Mouse (Mus musculus) heart, postnatal 14 days (tissue): ENCODE results near the gene Olfr1294. TPM values are rescaled to one million over a fixed set of nuclear protein-coding genes. Genes with fewer than 3 reads are reported as not detected.

Experiments used
- DNase-seq, 2 experiments: peaks; one replicate each; pipeline ENCODE4 v3.0.0; 2021 to 2022
- intact Hi-C: fragments of 180-260 bp; cut with DNase I; formaldehyde crosslinking; loops from one replicate; pipeline ENCODE4 v1.15.1; 2025
- long read RNA-seq, 2 experiments: library from polyadenylated mRNA; stranded (forward); transcript quantifications; one replicate each; pipeline ENCODE4 v2.0.0; 2021
- total RNA-seq, 2 experiments: library from RNA; stranded (reverse); gene quantifications; 2 replicates each; pipeline ENCODE4 v1.2.3; 2021

The Olfr1294 gene
- not detected for total RNA-seq
- long read RNA-seq, experiment 1, result 0 reads
- long read RNA-seq, experiment 2, result 0 reads

DNA sequence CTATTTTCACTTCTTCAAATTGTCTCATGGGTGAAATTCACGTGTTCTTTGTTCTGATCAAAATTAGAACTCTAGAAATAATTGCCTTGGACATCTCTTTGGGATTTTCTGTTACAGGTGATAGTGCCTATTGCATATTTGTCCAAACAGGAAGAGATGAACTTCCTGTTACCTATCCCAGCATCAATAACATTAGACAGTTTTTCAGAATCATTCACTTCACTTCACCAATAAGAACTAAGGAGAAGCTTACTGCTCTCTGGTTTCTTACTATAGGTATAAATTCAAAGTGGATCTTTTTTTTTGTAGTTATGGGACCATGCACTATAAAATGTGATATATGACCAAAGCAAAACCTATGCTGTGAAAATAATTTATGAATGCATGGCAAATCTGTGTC, at the start of gene Olfr1294:
Gene Olfr1294, minus strand, starts transcription at position 101 of the 400 bp plus-strand sequence.
- DNase-seq, result no peak
- intact Hi-C loops, result no loop called here

DNA sequence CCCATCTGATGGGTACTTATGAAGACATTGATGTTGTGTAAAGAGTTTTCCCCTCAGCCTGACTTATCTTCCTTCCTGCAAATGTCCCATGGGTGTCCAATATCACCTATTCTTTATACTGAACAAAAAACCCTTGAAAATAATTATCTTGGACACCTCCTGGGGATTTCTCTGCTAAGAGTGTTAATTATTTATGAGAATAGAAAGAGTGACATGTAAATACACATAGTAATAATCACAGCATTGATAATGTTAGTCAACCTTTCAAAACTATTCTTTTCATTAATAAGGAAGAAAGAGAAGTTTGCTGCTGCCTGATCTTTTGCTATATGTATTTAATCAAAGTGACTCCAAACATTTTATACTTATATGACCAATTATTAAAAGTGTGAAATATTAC, 29.5 kb upstream of the Olfr1294 start, which contains the start of gene Olfr1295:
Gene Olfr1295, minus strand, starts transcription at position 101 of the 400 bp plus-strand sequence.
- intact Hi-C loops, result no loop called here
- DNase-seq, result no peak

DNA sequence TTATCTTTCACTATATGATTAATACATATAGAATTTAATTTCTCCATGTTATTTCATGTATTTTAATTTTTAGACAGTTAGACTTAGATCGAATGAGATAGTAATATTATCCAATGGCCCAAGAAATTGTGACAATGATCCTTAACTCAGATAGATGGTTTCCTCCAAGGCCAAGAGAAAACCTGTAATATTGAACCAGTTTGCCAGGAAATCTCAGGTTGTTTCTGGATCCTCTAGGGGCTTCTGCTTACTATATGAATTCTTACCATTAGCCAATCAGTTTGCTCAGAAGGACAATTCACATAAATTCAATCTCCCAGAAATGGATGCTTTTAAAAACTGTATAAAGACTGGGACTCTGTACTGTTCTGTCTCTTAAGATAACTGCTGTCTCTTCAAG, 15.2 kb downstream of the Olfr1294 start, which contains the start of gene Olfr1293-ps:
Gene Olfr1293-ps, plus strand, starts transcription at position 301 of the 400 bp plus-strand sequence.
- intact Hi-C loops, result no loop called here
- no peak for DNase-seq

DNA sequence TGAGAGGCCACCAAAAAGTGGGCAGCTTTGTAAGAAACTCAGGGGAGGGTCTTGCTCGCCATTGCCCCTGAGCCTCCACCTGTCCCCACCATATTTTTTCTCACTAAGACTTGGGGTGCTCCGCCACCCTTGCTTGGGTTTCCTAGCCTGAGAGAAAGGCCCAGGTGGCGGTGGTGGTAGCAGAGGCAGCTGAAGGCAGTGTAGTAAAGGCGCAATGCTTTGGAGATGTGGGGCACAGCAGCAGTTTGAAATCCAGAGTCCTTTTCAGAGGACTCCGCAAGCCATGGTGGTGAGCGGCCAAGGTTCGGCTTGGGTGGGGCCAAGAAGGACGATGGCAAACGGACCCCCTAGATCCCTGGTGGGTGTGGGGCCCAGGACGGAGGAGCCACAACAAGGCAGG, 22.6 kb downstream of the Olfr1294 start:
- intact Hi-C loops, result no loop called here
- no peak for DNase-seq

DNA sequence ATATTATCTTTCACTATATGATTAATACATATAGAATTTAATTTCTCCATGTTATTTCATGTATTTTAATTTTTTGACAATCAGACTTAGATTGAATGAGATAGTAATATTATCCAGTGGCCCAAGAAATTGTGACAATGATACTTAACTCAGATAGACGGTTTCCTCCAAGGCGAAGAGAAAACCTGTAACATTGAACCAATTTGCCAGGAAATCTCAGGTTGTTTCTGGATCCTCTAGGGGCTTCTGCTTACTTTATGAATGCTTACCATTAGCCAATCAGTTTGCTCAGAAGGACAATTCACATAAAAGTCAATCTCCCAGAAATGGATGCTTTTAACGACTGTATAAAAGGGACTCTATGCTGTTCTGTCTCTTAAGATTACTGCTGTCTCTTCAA, 43.2 kb downstream of the Olfr1294 start, which contains the start of gene Olfr1291-ps1:
Gene Olfr1291-ps1, plus strand, starts transcription at position 301 of the 400 bp plus-strand sequence.
- intact Hi-C loops, result no loop called here
- no peak for DNase-seq

DNA sequence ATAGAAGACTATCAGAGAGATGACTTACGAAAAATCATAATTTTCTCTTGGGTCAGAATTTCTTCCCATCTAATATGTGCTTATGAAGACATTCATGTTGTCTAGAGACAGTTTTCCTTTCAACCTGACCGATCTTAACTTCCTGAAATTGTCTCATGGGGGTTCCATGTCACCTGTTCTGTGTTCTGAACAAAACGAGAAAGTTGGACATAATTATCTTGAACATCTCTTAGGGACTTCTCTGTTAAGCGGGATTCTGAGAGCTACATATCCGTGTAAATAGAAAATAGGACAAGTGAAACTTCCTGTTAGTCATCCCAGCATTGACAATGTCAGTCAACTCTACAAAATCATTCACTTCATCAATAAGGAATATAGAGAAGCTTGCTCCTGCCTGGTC, 46.4 kb downstream of the Olfr1294 start, which contains the start of gene Olfr1290:
Gene Olfr1290, minus strand, starts transcription at position 101 of the 400 bp plus-strand sequence.
- intact Hi-C loops, result no loop called here
- DNase-seq, result no peak

Other genes with a start within 250 kb of the Olfr1294 start
- gene Olfr1279, start 239.7 kb downstream of the Olfr1294 start, total RNA-seq, result not detected
- gene Olfr1280, start 226.3 kb downstream of the Olfr1294 start, total RNA-seq, result not detected
- not detected for gene Olfr1281, start 213.8 kb downstream of the Olfr1294 start, total RNA-seq
- not detected for gene Olfr1282, start 204.2 kb downstream of the Olfr1294 start, total RNA-seq
- gene Olfr1283, start 173.5 kb downstream of the Olfr1294 start, total RNA-seq, result not detected
- not detected for gene Olfr1284, start 164.8 kb downstream of the Olfr1294 start, total RNA-seq
- gene Olfr1286, start 117.2 kb downstream of the Olfr1294 start, total RNA-seq, result not detected
- gene Olfr1287, start 91.1 kb downstream of the Olfr1294 start, total RNA-seq, result not detected
- gene Olfr1288, start 66.2 kb downstream of the Olfr1294 start, total RNA-seq, result not detected
- gene Olfr1289, start 59.5 kb downstream of the Olfr1294 start, total RNA-seq, result not detected
- not detected for gene Olfr1290, start 46.5 kb downstream of the Olfr1294 start, total RNA-seq
- not detected for gene Olfr1291-ps1, start 43.1 kb downstream of the Olfr1294 start, total RNA-seq
- not detected for gene Olfr1293-ps, start 15.1 kb downstream of the Olfr1294 start, total RNA-seq
- gene Olfr1295, start 29.4 kb upstream of the Olfr1294 start, total RNA-seq, result not detected
- gene Olfr1297, start 86.2 kb upstream of the Olfr1294 start, total RNA-seq, result not detected
- not detected for gene Olfr1298, start 108.9 kb upstream of the Olfr1294 start, total RNA-seq
- gene Olfr1299, start 121.1 kb upstream of the Olfr1294 start, total RNA-seq, result not detected
- gene Olfr1301, start 210.7 kb upstream of the Olfr1294 start, total RNA-seq, result not detected
- not detected for gene Olfr1302, start 237.1 kb upstream of the Olfr1294 start, total RNA-seq